Mouse (Mus musculus): ENCODE data around the gene 4930519P11Rik. TPM values are rescaled to one million over a fixed set of nuclear protein-coding genes. Genes with fewer than 3 reads are reported as not detected.

Gene 4930519P11Rik
- total and polyA plus RNA-seq, 3 experiments = 1.5 TPM; not detected in 2

DNA sequence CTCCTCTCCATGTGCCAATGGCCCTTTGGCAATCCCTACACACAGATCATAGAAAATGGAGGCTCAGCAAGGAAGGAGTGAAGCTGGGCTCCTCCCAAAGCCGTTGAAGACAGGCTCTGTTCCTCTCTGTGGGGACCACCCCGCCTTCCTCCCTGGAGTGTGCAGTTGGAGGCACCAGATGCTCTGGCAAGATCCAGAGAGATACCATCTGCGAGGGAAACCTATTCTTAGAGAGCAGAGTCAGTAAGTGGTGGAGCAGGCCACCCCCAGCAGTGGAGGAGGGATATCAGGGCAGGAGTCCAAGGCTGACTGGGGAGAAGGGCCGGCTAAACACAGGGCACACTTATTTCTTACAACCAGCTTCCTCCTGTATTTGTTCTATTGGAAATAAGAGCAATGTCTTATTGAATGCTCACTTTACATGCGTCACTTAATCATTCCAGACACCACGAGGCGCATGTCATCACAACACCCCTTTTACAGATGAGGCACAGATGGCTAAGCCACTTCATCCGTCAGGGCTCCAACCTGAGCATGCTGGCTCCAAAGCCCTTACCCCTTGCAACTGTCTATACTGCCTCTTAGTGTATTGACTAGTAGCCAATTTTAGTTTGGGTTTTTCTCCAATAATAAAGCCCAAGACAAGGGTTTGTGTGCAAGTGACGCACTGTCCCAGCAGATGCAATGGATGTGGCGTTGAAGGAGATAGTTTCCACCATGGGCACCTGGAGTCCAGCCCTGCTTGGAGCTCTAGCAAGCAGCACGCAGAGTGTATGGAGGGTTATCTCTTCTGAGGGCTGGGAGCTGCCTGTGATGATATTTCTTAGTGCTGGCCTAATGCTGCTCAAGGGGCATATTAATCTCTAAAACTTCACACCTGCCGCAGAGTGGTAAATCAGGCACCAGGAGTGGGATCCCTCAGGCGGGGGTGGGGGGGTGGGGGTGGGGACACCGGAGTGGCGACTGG lies 29.0 kb downstream of the 4930519P11Rik start:
- Histone ChIP-seq H3K27me3 (ENCODE audit: insufficient read depth, low read length) (no peaks in the 10 kb centered on the region; the same call in 1 of the 2 replicates), H3K4me3 (ENCODE audit: low read depth, low read length) (no peak overlapping the region; the same call in 1 of the 2 replicates), H3K9me3 (replicated peaks) (no peaks in the 10 kb centered on the region), H3K4me1 (ENCODE audit: insufficient read depth, low read depth, low read length) (peaks cover 40% of the 10 kb centered on the region), H3K36me3 (replicated peaks) (peaks cover 24% of the 10 kb centered on the region)
- ATAC-seq (ENCODE audit: extremely low read depth, insufficient number of reproducible peaks, low FRiP score, poor library complexity, severe bottlenecking) (peak; percentile 86), DNase-seq (ENCODE audit: low spot score) (peak; percentile 60)
- no peak for TF ChIP-seq POLR2AphosphoS5 (IDR thresholded peaks at IDR 0.05; ENCODE audit: insufficient replicate concordance, low read depth, low read length)
- peak; percentile 34; the same call in 1 of the 2 replicates for TF ChIP-seq TAL1 (conservative IDR thresholded peaks at IDR 0.05; ENCODE audit: low read depth, low read length)
- TF ChIP-seq GATA1 (IDR thresholded peaks at IDR 0.05; ENCODE audit: borderline replicate concordance, low read length) = no peak

DNA sequence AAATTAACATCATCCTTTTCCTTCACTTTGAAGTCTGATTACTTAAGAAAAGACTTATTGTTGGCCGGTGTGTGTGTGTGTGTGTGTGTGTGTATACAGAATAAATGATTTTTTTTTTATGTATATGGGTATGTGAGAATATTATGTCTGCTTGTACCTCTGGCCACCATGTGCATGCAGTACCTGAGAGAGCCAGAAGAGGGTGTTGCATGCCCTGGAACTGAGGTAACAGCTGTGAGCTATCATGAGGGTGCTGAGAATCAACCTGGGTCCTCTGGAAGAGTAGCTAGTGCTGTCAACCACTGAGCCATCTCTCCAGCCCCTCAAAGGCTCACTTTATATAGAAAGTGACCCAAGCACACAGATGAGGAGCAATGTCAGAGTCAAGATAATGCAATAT lies 31.8 kb downstream of the 4930519P11Rik start:
- TF ChIP-seq GATA1 (IDR thresholded peaks at IDR 0.05; ENCODE audit: borderline replicate concordance, low read length) (no peak), CTCF (IDR thresholded peaks at IDR 0.05; ENCODE audit: low read depth, low read length) (no peak), TAL1 (conservative IDR thresholded peaks at IDR 0.05; ENCODE audit: low read depth, low read length) (no peak), POLR2AphosphoS5 (IDR thresholded peaks at IDR 0.05; ENCODE audit: insufficient replicate concordance, low read depth, low read length) (no peak), GATA2 (IDR thresholded peaks at IDR 0.05; ENCODE audit: borderline replicate concordance, low read depth, low read length) (no peak)
- no peak for ATAC-seq (ENCODE audit: extremely low read depth, insufficient number of reproducible peaks, low FRiP score, poor library complexity, severe bottlenecking)
- no peak overlapping the region for H3K4me3 ChIP-seq (ENCODE audit: low read depth, low read length)

DNA sequence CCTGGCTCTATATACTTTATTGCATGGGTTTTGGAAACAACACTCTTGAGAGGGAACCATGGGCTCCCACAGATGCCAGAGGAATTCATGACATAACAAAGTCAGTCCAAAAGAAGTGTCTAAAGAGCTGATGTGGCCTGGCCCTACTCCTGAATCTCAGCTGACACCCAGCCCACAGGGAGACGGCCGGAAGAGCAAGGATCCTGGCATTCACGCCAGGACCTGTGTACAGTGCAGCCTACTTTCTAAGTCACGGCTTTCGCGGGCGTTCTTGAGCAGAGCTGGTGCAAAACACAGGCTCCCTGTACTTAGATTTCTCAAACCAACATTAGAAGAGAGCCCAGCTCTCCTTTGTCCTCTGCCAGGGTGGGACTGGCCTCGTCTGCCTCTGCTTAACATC lies 32.7 kb downstream of the 4930519P11Rik start:
- Histone ChIP-seq H3K4me1 (ENCODE audit: insufficient read depth, low read depth, low read length) (peaks cover 40% of the 10 kb centered on the region), H3K27me3 (ENCODE audit: insufficient read depth, low read length) (no peaks in the 10 kb centered on the region; the same call in 1 of the 2 replicates), H3K36me3 (replicated peaks) (no peaks in the 10 kb centered on the region), H3K9me3 (replicated peaks) (no peaks in the 10 kb centered on the region), H3K4me3 (ENCODE audit: low read depth, low read length) (no peak overlapping the region)
- DNase-seq (ENCODE audit: low spot score) (no peak), ATAC-seq (ENCODE audit: extremely low read depth, insufficient number of reproducible peaks, low FRiP score, poor library complexity, severe bottlenecking) (no peak)
- TF ChIP-seq TAL1 (conservative IDR thresholded peaks at IDR 0.05; ENCODE audit: low read depth, low read length) = no peak
- TF ChIP-seq GATA2 (IDR thresholded peaks at IDR 0.05; ENCODE audit: borderline replicate concordance, low read depth, low read length) = no peak
- no peak for TF ChIP-seq CTCF (IDR thresholded peaks at IDR 0.05; ENCODE audit: low read depth, low read length)
- no peak for TF ChIP-seq POLR2AphosphoS5 (IDR thresholded peaks at IDR 0.05; ENCODE audit: insufficient replicate concordance, low read depth, low read length)
- no peak for TF ChIP-seq GATA1 (IDR thresholded peaks at IDR 0.05; ENCODE audit: borderline replicate concordance, low read length)

More for the DNA sequence above, 31.8 kb downstream of the 4930519P11Rik start:
- DNase-seq (ENCODE audit: low spot score) = no peak
- no peaks in the 10 kb centered on the region; the same call in 1 of the 2 replicates for H3K27me3 ChIP-seq (ENCODE audit: insufficient read depth, low read length)
- H3K9me3 ChIP-seq (replicated peaks) = no peaks in the 10 kb centered on the region
- H3K4me1 ChIP-seq (ENCODE audit: insufficient read depth, low read depth, low read length) = peaks cover 40% of the 10 kb centered on the region
- H3K36me3 ChIP-seq (replicated peaks) = peaks cover 4% of the 10 kb centered on the region

DNA sequence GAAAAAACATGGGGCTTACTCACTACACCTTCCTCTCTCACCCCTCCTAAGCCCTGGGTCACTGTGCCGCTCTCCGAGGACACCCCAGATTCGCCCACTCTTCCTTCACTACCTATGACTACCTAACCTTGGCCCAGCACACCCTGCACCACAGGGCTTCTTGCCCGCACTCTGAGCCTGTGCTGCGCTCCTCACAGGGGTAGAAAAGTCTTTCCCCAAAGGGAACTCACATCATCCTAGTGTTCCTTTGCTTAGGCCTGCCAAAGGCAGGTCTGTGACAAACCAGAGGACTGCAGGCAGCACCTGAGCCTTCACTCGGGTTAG lies 35.5 kb downstream of the 4930519P11Rik start:
- Histone ChIP-seq H3K27me3 (ENCODE audit: insufficient read depth, low read length) (no peaks in the 10 kb centered on the region; the same call in 1 of the 2 replicates), H3K4me1 (ENCODE audit: insufficient read depth, low read depth, low read length) (peaks cover 28% of the 10 kb centered on the region), H3K9me3 (replicated peaks) (no peaks in the 10 kb centered on the region), H3K36me3 (replicated peaks) (no peaks in the 10 kb centered on the region), H3K4me3 (ENCODE audit: low read depth, low read length) (no peak overlapping the region)
- no peak for ATAC-seq (ENCODE audit: extremely low read depth, insufficient number of reproducible peaks, low FRiP score, poor library complexity, severe bottlenecking)
- TF ChIP-seq GATA2 (IDR thresholded peaks at IDR 0.05; ENCODE audit: borderline replicate concordance, low read depth, low read length) (no peak), CTCF (IDR thresholded peaks at IDR 0.05; ENCODE audit: low read depth, low read length) (no peak), POLR2AphosphoS5 (IDR thresholded peaks at IDR 0.05; ENCODE audit: insufficient replicate concordance, low read depth, low read length) (no peak), GATA1 (IDR thresholded peaks at IDR 0.05; ENCODE audit: borderline replicate concordance, low read length) (no peak), TAL1 (conservative IDR thresholded peaks at IDR 0.05; ENCODE audit: low read depth, low read length) (no peak)
- DNase-seq (ENCODE audit: low spot score) = no peak

DNA sequence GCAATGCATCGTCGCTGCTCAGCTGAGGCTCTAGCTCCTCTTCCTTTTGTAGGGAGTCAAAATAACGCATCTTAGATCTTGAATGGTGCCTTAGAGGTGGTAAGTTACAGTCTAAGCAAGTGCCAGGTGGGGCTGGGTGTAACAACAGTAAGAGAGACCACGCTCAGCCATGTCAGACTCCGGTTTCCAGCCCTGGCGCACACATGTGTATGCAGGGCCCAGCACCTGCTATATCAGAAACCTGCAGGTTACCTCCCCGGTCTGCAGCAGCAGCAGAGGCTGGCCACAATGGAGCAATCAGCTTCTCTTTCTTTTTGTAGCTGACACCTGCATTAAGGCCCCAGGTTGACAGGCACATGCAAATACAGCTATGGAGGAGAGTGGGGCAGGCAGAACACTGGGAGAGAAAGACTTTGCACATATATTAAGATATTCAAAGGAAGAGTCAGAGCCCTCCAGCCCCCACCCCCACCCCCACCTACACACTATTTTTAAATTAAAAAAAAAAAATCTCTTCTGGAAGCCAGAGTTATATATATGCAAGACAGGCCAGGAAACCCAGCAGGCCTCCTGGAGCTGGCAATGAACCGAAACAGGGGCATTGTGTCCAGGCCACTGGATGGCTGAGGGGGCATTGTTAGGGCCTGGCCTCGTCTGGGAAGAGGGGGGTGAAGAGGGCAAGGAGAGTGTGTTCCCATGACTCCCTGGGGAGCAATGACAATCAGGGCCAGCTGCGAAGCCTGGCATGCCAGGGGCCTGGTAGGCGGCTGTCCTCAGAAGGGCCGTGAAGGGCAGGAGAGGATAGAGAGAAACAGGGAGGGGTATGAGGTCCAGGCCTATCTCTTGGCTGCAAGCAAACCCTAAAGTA lies 36.1 kb downstream of the 4930519P11Rik start:
- no peaks in the 10 kb centered on the region for H3K9me3 ChIP-seq (replicated peaks)
- no peak overlapping the region for H3K4me3 ChIP-seq (ENCODE audit: low read depth, low read length)
- H3K4me1 ChIP-seq (ENCODE audit: insufficient read depth, low read depth, low read length) = peaks cover 27% of the 10 kb centered on the region
- no peak for DNase-seq (ENCODE audit: low spot score)
- no peaks in the 10 kb centered on the region; the same call in 1 of the 2 replicates for H3K27me3 ChIP-seq (ENCODE audit: insufficient read depth, low read length)
- no peak for TF ChIP-seq GATA1 (IDR thresholded peaks at IDR 0.05; ENCODE audit: borderline replicate concordance, low read length)
- TF ChIP-seq GATA2 (IDR thresholded peaks at IDR 0.05; ENCODE audit: borderline replicate concordance, low read depth, low read length) = no peak
- TF ChIP-seq TAL1 (conservative IDR thresholded peaks at IDR 0.05; ENCODE audit: low read depth, low read length) = no peak
- no peak for TF ChIP-seq CTCF (IDR thresholded peaks at IDR 0.05; ENCODE audit: low read depth, low read length)
- no peak for TF ChIP-seq POLR2AphosphoS5 (IDR thresholded peaks at IDR 0.05; ENCODE audit: insufficient replicate concordance, low read depth, low read length)
- H3K36me3 ChIP-seq (replicated peaks) = no peaks in the 10 kb centered on the region
- no peak for ATAC-seq (ENCODE audit: extremely low read depth, insufficient number of reproducible peaks, low FRiP score, poor library complexity, severe bottlenecking)
